Mouse (Mus musculus): ENCODE measurements around the gene Sema6d. TPM values are rescaled to one million over a fixed set of nuclear protein-coding genes. Genes with fewer than 3 reads are reported as not detected.

The Sema6d gene
- total RNA-seq, 2 experiments from 2014 or later: 5.7 to 10.4 TPM

DNA sequence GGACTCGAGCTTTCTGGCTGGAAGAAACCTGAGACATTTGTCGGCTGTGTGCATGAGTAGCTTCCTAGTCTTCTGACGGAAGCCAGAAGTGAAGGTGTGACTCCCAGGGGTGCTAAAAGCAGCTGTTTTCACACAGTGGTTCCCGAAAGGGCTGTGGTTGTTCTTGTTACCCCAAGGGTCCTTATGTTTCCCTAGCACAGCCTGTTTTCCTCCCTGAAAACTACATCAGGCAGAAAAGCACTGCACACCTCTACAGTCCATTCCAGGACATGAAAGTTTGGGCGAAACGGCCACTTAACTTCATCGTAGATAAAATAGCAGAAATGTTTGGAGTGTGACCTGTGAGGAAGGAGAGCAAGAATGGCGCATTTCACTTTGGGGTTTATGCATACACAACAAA is 346.9 kb downstream of the Sema6d start:
- intact Hi-C loops (cut with DNase I): no loop called here
- TF ChIP-seq CTCF (IDR thresholded peaks at IDR 0.05): no peak
- H3K27ac ChIP-seq: no peak overlapping the region
- DNase-seq: no peak
- no peak overlapping the region for H3K4me3 ChIP-seq

DNA sequence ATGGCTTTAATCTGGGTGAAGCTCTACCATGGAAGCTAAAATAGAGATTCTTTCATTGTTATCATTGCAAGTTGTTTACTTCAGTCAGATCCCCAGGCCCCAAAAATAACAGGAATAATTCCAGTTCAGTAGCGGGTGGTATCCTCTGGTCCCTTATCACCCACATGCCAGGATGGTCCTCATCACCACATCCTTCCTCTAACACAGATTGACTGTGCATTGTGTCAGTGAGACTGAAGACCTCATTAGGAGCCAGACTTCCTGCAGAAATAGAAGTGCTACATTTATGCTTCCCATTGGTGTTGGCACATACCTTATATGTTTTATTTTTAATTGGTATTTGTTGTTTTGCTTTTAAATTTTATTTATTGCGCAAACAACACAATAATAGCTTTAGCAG is 354.4 kb downstream of the Sema6d start:
- Histone ChIP-seq H3K27ac (no peak overlapping the region), H3K4me3 (no peak overlapping the region)
- DNase-seq: no peak
- intact Hi-C loops (cut with DNase I): no loop called here
- no peak for TF ChIP-seq CTCF (IDR thresholded peaks at IDR 0.05)

DNA sequence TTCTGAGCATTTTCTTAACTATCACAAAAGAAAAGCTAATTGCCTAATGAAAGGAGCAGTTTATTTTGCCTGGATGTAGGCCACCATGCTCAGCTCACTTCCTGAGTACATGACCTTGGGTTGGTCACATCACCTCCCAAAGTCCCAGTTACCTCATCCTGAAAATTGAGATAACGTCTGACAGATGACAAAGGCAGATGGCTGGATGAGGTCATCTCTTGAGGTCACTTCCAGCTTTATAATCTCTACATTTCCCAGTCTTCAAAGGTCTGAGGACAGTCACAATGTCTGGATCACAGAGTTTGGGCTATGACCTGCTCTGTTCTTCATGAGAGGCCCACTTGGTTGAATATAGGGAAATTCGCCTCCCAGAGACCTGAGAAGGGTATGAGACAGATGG is 366.1 kb downstream of the Sema6d start:
- H3K4me3 ChIP-seq: no peak overlapping the region
- intact Hi-C loops (cut with DNase I): no loop called here
- no peak overlapping the region for H3K27ac ChIP-seq
- DNase-seq: no peak
- no peak for TF ChIP-seq CTCF (IDR thresholded peaks at IDR 0.05)

DNA sequence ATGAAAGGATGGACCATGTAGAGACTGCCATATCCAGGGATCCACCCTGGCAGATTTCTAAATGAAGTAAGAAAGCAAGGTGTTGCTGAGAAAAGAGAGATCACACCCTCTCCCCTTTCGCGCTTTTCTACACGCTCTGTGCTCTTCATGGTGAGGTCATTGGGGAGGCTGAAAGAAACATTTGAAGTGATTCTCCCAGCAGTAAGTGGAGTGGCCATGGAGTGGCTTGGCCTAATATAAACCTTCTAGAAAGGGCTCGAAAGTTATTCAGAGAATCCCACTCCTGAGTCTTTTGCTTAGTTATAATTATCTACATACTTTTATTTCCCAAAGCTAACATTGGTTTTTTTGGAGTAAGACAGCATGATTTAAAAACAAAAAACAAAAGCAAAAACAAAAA is 367.2 kb downstream of the Sema6d start:
- H3K27ac ChIP-seq: no peak overlapping the region
- DNase-seq: no peak
- intact Hi-C loops (cut with DNase I): no loop called here

DNA sequence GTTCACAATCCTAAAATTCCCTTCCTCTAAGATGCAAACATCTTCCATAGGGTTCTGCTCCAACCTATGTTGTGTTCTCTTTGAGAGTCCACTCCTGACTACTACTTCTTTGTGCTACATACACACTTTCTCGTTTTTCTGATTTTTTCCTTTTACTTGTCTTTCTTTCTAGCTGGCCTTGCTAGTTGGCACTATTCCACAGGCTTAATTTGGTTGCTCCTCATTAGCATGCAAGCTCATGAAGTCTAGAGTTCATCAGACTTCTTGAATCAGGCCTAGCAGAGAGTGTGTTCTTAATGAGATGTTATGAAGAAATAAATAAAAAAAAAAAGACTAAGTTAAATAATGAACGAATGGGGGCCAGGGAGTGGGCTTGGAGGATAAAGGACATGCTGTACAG is 368.3 kb downstream of the Sema6d start:
- no peak for TF ChIP-seq CTCF (IDR thresholded peaks at IDR 0.05)
- intact Hi-C loops (cut with DNase I): no loop called here
- no peak overlapping the region for H3K27ac ChIP-seq
- H3K4me3 ChIP-seq: no peak overlapping the region
- no peak for DNase-seq

More for the DNA sequence above, 367.2 kb downstream of the Sema6d start:
- H3K4me3 ChIP-seq: no peak overlapping the region
- no peak for TF ChIP-seq CTCF (IDR thresholded peaks at IDR 0.05)

DNA sequence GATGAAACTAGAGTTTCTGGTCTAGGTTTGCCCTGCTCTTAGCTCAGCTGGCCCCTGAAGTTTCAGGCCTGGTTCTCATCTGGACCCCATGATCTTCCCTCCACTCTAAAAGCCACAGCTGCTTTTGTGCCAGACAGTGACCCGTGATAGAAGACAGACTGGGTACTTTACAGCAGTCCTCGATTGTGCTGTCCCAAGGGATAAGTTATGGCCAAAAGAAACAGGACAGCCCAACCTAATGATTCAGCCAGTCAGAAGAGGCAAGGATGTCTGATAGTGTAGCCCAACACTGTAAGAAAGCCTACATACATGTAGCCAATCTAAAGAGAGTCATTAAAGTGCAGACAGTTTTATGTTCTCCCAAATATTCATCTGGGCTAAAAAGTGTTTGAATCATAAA is 371.2 kb downstream of the Sema6d start:
- no peak for DNase-seq
- no peak for TF ChIP-seq CTCF (IDR thresholded peaks at IDR 0.05)
- H3K4me3 ChIP-seq: no peak overlapping the region
- intact Hi-C loops (cut with DNase I): no loop called here
- H3K27ac ChIP-seq: peak overlapping the region; percentile 43; the same call in 1 of the 2 replicates

DNA sequence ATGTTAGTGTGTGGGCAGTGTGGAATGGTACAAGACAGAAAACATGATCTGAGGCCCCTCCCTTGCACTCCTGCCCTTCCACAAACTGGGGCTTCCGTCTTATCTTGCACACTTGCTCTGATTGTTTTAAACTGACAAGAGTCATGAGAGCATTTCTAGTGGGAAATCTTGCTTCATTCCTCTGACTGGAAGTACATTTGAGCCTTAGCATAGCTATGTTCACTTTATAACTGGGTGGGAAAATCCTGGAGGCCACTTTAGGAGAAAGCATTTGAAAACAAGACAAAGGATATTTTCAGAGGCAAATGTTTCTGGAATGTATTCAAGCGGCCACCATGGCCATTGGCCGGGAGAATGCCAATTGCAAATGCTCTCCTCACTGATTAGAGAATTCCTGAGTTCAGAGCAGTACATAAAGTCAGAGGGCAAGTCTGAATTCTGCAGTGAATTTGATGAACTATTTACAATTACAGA is 371.6 kb downstream of the Sema6d start:
- DNase-seq: no peak
- peak overlapping the region; percentile 43; the same call in 1 of the 2 replicates for H3K27ac ChIP-seq
- H3K4me3 ChIP-seq: no peak overlapping the region
- TF ChIP-seq CTCF (IDR thresholded peaks at IDR 0.05): no peak
- intact Hi-C loops (cut with DNase I): no loop called here

DNA sequence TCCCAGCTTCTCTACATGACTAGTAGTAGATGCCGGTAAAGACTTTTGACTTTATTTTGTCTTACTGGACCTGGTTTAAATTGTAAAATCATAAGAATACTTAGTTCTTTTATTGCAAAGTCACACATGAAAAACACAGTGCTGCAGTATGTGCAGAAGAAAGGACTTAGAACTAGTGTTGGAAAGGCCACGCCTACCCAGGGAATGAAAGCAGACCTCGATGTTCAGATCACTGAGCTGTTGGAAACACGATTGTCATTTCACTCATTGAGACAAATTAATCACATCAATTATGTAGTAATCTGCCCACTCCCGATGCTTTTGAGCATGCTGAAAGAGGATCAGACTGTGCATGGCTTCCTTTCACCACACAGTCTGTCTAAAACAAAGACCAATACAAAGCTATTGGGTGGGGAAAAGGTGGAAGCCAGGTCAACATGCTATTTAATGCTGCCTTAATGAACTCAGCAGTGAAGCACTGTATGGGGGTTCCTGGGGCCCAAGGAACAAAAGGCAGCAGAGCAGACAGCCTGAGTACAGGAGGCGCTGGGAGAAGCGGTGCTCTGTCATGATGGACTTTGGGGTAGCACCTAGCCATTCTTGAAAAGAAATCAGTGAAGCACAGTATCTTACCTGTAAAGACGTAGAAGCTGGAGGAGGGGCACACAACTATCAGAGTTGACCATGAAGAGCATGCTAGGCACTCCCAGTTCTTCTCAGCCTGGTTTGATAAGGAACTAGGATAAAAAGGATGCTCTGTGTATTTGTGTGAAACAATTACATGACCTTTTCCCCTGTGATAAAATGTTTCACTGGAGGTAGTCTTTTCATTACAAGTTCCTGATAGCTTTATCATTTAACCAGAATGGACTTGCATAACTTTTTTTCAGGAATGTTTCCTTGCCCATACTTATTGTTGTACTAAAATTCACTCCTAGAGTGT is 375.5 kb downstream of the Sema6d start:
- intact Hi-C loops (cut with DNase I): no loop called here
- TF ChIP-seq CTCF (IDR thresholded peaks at IDR 0.05): no peak
- no peak for DNase-seq
- Histone ChIP-seq H3K27ac (no peak overlapping the region), H3K4me3 (no peak overlapping the region)

DNA sequence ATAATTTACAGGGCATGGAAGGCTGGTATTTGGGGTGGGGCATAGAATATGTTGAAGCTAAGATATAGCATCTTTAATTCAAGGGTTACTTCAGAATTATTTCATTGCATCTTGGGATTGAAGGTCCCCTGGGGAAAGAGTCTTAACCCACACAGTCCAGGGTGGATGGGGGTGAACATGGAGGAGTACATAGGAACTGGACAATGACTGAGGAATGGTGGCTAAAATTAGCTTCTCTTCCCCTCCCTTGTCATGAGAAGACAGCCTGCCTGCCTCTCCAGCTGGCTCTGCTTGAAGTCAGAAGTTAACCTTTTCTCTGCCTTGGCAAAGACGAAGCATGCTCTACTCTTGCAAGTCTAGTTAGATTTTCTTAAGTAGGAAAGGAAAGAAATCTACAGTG is 377.7 kb downstream of the Sema6d start:
- Histone ChIP-seq H3K4me3 (no peak overlapping the region), H3K27ac (no peak overlapping the region)
- intact Hi-C loops (cut with DNase I): no loop called here
- TF ChIP-seq CTCF (IDR thresholded peaks at IDR 0.05): no peak
- DNase-seq: no peak

DNA sequence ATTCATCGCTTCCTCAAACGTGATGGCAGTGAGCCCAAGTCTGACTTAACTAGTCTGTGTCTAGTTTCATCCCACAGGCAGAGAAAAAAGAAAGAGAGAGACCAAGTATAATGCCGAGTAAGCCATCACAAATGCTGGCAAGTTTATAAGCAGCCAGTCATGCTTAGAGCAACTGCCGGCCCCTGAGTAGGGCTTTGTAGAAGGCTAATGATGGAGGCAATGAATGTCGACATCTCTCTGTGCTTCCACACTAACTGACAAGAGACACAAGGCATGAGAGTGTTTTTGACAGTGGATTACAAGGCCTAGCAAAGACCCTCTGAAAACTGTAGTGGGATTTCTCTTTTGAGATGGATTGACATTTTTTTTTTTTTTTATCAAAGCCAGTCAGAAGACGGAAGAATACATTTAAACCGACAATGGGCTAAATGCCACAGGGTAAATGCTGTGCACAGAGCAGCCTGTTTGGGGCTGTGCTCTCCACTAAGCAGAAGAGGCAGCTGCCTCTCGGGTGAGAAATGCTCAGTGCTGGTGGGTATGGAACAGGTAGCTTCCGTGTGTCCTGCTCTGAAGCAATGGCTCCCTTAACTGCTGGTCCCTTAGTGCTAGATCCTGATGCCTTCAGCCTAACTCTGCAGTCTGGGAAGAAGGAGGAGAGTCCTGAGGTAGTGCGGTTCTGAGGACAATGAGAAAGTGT is 380.7 kb downstream of the Sema6d start:
- TF ChIP-seq CTCF (IDR thresholded peaks at IDR 0.05): no peak
- intact Hi-C loops (cut with DNase I): no loop called here
- H3K4me3 ChIP-seq: no peak overlapping the region
- H3K27ac ChIP-seq: no peak overlapping the region
- DNase-seq: no peak

DNA sequence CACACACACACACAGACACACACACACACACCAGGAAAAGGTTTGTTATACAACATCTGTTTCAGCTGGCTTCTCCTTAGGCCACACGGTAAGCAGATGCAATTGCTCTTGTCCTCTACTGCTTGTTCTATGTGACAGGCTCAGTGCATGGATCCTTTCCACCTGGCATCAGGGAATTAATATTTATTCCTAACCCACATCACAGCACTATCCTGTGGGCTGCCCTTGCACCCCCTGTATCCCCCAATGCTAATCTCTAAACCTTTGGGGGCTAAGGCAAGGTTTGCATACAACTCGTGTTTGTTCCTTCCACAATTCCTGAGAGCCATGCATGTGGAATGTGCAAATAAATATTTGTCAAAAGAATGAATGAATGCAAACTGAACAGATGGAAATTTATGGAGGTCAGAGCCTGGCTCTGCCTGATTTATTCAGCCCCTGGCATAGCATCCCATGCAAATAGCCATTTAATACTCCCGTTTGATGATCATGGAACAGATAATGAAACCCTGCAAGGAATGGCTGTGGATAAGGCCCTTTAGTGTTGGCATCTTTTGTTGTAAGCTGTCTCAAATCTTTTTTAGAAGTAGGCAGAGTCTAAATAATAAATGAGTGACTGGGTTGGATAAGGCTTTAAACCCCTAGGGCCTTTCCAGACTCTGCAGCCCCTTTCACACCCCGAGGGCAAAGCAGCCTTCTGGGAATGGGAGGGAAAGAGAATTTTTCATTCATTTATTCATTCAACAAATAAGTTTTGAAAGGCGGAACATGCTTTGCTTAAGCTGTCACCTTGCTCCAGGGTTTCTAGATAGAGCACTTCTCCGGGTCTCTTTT is 383.1 kb downstream of the Sema6d start:
- no peak for DNase-seq
- no peak for TF ChIP-seq CTCF (IDR thresholded peaks at IDR 0.05)
- no peak overlapping the region for H3K27ac ChIP-seq

DNA sequence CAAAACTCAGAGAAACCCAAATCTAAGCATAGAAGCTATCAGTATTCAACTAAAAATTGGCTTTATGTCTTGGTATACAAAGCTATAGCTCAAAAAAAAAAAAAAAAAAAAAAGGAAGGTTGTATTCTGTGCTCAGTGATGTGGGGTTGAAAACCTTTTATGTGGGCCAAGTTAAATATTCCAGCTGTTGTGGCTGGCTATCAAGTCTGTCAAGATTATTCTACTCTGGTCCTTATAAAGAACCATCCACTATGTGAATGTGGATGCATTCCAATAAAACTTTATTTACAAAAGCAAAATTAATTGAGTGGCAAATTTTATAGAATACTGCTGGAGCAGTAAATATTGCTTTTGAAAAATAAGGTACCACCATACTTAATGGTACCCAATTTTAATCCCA is 388.1 kb downstream of the Sema6d start:
- TF ChIP-seq CTCF (IDR thresholded peaks at IDR 0.05): no peak
- no peak for DNase-seq
- Histone ChIP-seq H3K4me3 (no peak overlapping the region), H3K27ac (no peak overlapping the region)
- intact Hi-C loops (cut with DNase I): no loop called here

More for the DNA sequence above, 383.1 kb downstream of the Sema6d start:
- H3K4me3 ChIP-seq: no peak overlapping the region
- intact Hi-C loops (cut with DNase I): no loop called here
